Mouse (Mus musculus) G1E (cell line): ENCODE results near the gene Mrnip.

Experiments
- CTCF ChIP-seq: IDR thresholded peaks from 2 replicates; pipeline ENCODE4 v1.5.1; 2012; ENCODE audit warnings: low read depth, low read length, inconsistent platforms, mixed read lengths
- GATA1 ChIP-seq: IDR thresholded peaks from 2 replicates; pipeline ENCODE4 v1.6.1; 2012; ENCODE audit warnings: borderline replicate concordance, low read length, inconsistent platforms, mixed read lengths
- GATA2 ChIP-seq: IDR thresholded peaks from 2 replicates; pipeline ENCODE4 v1.6.1; 2012; ENCODE audit warnings: low read depth, low read length, inconsistent platforms, borderline replicate concordance
- POLR2AphosphoS5 ChIP-seq: IDR thresholded peaks from 2 replicates; pipeline ENCODE4 v1.6.1; 2012; ENCODE audit warnings: low read depth, low read length, inconsistent platforms; ENCODE audit not compliant: insufficient replicate concordance
- TAL1 ChIP-seq: conservative IDR thresholded peaks from 2 replicates; pipeline ENCODE4 v1.6.1; 2012; ENCODE audit warnings: low read depth, low read length, inconsistent platforms, mixed read lengths

DNA sequence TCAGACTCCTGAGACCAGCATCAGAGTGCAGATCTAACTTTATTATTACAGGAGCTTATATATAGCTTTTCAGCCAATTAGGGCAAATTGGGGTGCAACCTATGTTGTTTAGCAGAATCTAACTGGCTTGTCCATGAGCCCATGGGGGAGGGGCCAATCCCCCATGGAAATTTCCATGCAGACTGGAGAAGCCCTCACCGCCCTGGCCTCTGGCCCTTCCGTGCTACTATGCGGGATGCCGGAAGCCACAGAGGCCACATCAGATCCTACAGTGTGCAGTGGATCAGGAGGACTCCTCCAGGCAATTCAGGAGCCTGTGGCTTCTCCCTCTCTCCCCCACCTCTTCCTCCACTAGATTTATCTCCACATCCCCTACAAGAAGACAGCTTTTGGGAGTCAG, 43.6 kb downstream of the Mrnip start:
- no peak for TF ChIP-seq GATA1
- no peak for TF ChIP-seq CTCF
- TF ChIP-seq TAL1 = no peak
- TF ChIP-seq GATA2 = no peak
- no peak for TF ChIP-seq POLR2AphosphoS5
